Mouse (Mus musculus) cerebellum, postnatal 4 days (tissue): ENCODE measurements at regions not wholly inside any gene's neighbourhood (a gene's known extent, or its start where the extent isn't known, plus 50 kb on each side); places are given as distances from the start of the nearest gene placed in this dataset.
A peak's percentile ranks its signal among the peaks of the same experiment; 100 is the strongest.

Source experiments
- DNase-seq, 2 experiments: peaks; one replicate each; pipeline ENCODE4 v3.0.0; 2022; ENCODE audit warnings: low spot score in 2 of 2, mixed read lengths in 1 of 2

DNA sequence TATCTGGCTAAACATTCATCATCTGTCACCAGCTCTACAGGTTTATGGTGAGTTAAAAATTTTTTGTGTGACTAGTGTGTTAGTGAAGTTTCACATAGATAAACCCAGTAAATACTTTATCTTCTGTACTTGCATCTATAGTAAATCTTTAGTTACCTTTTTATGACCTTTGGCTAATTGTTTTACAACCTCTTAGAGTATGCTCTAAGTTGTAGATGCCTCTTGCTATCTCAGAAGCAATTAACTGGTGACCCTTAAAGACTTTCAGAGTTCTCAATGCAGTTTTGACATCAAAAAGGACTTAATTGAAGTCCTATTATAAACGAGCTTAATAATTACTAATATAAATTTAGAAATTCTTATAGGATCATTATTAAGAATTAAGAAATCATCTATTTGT is 265.6 kb downstream of the Hivep2 start:
- DNase-seq, result no peak

DNA sequence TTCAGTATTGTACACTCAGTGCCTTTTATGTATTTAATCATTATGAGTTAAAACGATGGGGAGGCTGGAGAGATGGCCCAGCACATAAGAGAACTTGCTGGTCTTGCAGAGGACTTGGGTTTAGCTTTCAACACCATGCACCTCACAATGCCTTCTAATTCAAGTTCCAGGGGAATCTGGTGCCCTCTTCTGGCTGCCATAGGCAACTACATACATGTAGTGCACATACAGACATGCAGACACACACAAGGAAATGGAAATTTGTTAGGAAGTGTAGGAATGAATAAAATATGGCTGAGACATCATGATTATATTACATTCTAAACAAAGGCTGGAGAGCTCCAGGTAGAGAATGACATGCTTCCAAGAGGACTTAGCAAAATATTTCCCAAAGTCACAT is 251.4 kb downstream of the Hivep2 start:
- no peak for DNase-seq

DNA sequence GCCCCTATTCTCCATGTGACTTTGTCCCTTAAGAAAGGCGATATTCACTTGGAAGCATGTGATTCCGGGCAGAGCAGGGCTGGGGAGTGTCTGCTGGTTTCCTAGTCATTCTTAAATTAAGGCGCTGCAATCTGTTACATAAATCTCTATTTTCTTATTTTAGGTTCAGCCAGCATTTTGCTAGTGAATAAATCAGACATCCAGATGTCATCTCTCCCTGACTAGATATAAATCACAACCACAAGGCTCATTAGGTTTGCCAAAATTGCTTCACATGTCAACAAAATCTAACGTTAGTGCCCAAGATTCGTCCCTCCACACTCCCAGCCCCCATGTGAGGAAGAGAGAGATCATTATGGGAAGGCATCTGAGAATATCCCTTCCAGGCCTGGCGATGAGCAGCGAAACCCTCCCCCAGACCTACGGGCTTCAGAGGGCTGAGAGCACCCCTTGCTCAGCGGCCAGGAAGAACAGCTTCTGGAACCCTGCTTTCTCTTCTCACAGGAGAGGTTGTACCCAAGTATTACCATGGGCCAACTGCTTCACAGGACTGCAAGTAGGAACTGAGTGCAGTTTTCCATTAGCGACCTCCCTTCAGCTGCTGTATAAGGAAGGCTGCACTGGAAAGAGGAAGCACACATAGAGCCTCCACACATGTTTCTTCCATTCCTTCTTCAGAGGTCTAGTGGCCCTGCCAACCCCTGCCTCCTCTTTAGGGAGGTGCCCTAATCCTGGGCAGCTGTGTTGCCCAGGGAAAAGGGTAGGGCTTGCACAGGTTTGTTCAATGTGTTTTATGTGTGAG is 250.5 kb downstream of the Hivep2 start:
- no peak for DNase-seq

- no peak for DNase-seq
Measured at GRCm38 (mm10) chr10:14215512-14215911, 249.6 kb downstream of the Hivep2 start.

GRCm38 (mm10) chr10:14213536-14213935 is 247.7 kb downstream of the Hivep2 start:
- DNase-seq, result no peak

- peak in 1 of 2 experiments; percentile 36 for DNase-seq
Measured at GRCm38 (mm10) chr10:14211926-14212325, 246.1 kb downstream of the Hivep2 start.

DNA sequence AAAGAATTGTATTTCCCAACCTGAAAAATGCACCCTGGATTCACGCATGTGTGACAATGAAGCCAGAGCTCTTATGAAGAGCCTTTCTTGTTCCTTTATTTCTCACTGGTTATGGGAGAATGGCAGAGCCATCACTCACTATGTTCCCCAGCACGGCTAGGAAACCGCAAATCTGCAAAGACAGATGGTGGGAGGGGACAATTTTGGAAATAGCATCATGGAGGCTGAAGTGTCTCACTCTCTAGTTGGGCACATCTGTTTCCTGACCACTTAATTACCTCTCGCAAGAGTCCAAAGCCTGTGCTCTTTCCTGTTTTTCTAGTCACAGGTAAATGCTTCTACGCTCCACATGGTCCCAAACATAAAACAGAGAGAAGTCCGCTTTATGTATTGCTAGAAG is 245.6 kb downstream of the Hivep2 start:
- DNase-seq, result no peak

- DNase-seq, result no peak
Measured at GRCm38 (mm10) chr10:14210445-14210844, 244.6 kb downstream of the Hivep2 start.

- DNase-seq, result no peak
Measured at GRCm38 (mm10) chr10:14210045-14210444, 244.2 kb downstream of the Hivep2 start.

DNA sequence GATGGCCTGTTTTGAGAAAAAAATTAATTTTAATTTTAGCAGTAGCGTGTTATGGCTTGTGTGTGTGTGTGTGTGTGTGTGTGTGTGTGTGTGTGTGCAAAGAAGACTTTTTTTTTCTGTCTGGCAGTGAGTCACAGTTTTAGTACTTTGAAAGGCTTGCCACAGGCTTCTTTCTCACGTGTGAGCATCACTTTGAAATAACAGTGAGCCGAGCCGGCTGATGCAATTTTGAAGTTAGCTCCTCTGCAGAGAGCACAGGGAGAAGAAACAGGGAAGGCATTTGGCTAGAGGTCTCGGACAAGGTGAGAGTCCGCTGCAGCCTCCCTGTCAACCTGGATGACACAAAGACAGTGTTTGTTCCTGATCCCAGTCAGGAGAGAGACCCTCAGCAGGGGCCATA is 242.3 kb downstream of the Hivep2 start:
- no peak for DNase-seq

DNA sequence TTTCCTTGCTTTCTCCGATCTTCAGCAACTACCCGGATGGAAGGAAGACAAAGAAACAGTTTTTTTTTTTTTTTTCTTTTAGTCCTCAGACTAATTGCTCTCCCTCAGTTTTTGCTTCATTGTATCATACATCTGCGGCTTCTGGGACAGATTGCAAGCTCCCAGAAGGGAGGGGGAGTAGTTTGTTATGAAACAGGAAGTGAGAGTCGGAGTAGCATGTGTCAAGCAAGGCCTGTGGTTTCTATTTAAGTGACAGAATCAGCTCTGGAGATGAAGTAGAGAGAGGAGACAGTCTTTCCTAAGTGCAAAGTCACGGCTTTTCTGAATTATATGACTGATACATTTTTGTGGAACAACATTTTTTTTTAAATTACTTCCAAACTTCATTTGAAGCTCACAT is 241.7 kb downstream of the Hivep2 start:
- DNase-seq, result no peak

DNA sequence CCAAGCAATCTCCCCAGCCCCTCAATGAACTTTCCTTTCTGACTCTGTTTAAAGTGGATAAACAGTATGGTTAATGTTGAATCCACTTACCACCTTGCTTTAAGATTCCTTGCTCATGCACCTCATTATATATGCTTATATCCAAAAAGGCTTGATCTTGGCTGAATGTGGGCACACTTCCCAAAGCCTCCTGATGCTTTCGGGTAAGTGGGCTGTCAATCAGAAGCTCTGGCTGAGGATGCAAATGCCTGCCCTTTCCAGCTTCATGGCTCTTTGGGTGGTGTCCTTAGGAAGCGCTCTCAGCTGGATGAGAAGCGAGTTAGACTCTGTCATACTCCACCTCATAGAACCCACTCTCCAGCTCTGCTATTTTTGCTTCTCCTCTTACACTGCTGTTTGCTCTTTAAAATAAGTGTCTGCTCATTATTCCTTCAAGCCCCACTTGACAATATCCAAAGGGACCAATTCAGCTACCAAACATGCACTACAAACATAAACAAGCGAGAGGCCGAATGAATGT is 241.2 kb downstream of the Hivep2 start:
- DNase-seq, result peak in 1 of 2 experiments; percentile 13
